Mouse (Mus musculus) layer of hippocampus, postnatal 36 days (tissue): ENCODE data around the gene Gpr84. TPM values are rescaled to one million over a fixed set of nuclear protein-coding genes. Genes with fewer than 3 reads are reported as not detected.
A peak's percentile ranks its signal among the peaks of the same experiment; 100 is the strongest.

Experiments used
- DNase-seq, 2 experiments: peaks; one replicate each; pipeline ENCODE4 v3.0.0; 2022
- total RNA-seq, 2 experiments: library from RNA; stranded (reverse); gene quantifications; 2 replicates each; pipeline ENCODE4 v1.2.3; 2021

Gene Gpr84
- total RNA-seq, 2 experiments from 2014 or later: 0.25 to 0.66 TPM

GRCm38 (mm10) chr15:103305792-103306645, 4.4 kb downstream of the Gpr84 start:
- no peak for DNase-seq

- peak; percentile 94 for DNase-seq
These were observed 5.2 kb downstream of the Gpr84 start for GRCm38 (mm10) chr15:103305070-103305678.

- DNase-seq: no peak
These were observed 5.8 kb downstream of the Gpr84 start for GRCm38 (mm10) chr15:103304616-103304969.

- no peak for DNase-seq
These were observed 6.3 kb downstream of the Gpr84 start for GRCm38 (mm10) chr15:103303916-103304615.

- DNase-seq: no peak
These were observed 7.9 kb downstream of the Gpr84 start for GRCm38 (mm10) chr15:103302341-103303021.

- DNase-seq: no peak
These were observed 8.7 kb downstream of the Gpr84 start for GRCm38 (mm10) chr15:103301547-103302340.

GRCm38 (mm10) chr15:103301046-103301445, 9.4 kb downstream of the Gpr84 start:
- no peak for DNase-seq

GRCm38 (mm10) chr15:103300560-103300959, 9.9 kb downstream of the Gpr84 start:
- no peak for DNase-seq

- DNase-seq: peak; percentile 48 to 50
These were observed 10.3 kb downstream of the Gpr84 start for GRCm38 (mm10) chr15:103300067-103300471.

GRCm38 (mm10) chr15:103299644-103300043, 10.8 kb downstream of the Gpr84 start:
- no peak for DNase-seq

- DNase-seq: no peak
These were observed 11.4 kb downstream of the Gpr84 start for GRCm38 (mm10) chr15:103298861-103299616.

- DNase-seq: no peak
These were observed 12.4 kb downstream of the Gpr84 start for GRCm38 (mm10) chr15:103298026-103298425.

- DNase-seq: no peak
These were observed 13.1 kb downstream of the Gpr84 start for GRCm38 (mm10) chr15:103297313-103297712.

GRCm38 (mm10) chr15:103295851-103296250, 14.6 kb downstream of the Gpr84 start:
- DNase-seq: no peak

- DNase-seq: no peak
These were observed 15.8 kb downstream of the Gpr84 start for GRCm38 (mm10) chr15:103294649-103295048.

GRCm38 (mm10) chr15:103293375-103293774, 17.0 kb downstream of the Gpr84 start:
- DNase-seq: no peak

- no peak for DNase-seq
These were observed 17.6 kb downstream of the Gpr84 start for GRCm38 (mm10) chr15:103292673-103293345.

GRCm38 (mm10) chr15:103290843-103291242, 19.6 kb downstream of the Gpr84 start:
- no peak for DNase-seq

- DNase-seq: no peak
These were observed 20.0 kb downstream of the Gpr84 start for GRCm38 (mm10) chr15:103290417-103290816.

GRCm38 (mm10) chr15:103289600-103289999, 20.8 kb downstream of the Gpr84 start:
- no peak for DNase-seq
